Mouse (Mus musculus): ENCODE results near the gene Vmn1r188. TPM values are rescaled to one million over a fixed set of nuclear protein-coding genes. Genes with fewer than 3 reads are reported as not detected.
A peak's percentile ranks its signal among the peaks of the same experiment; 100 is the strongest.
"Not testable (repeated sequence)": the region's sequence is repeated elsewhere in the genome, so short reads cannot be mapped to it uniquely, and the experiment has no call there.

The Vmn1r188 gene
- total RNA-seq, 4 experiments from 2014 or later, result not detected

GRCm38 (mm10) chr13:22049737-22050440, 34.4 kb upstream of the Vmn1r188 start:
- DNase-seq (ENCODE audit: low spot score in 2 of 2), result no peak

- DNase-seq (ENCODE audit: low spot score in 2 of 2), result peak; percentile 82 to 92
Measured at GRCm38 (mm10) chr13:22050591-22051522, 33.4 kb upstream of the Vmn1r188 start.

- no peak for DNase-seq (ENCODE audit: low spot score in 2 of 2)
Measured at GRCm38 (mm10) chr13:22051523-22051859, 32.7 kb upstream of the Vmn1r188 start.

GRCm38 (mm10) chr13:22053754-22054153, 30.5 kb upstream of the Vmn1r188 start:
- no peak for DNase-seq (ENCODE audit: low spot score in 2 of 2)

- no peak for DNase-seq (ENCODE audit: low spot score in 2 of 2)
Measured at GRCm38 (mm10) chr13:22061422-22061821, 22.8 kb upstream of the Vmn1r188 start.

GRCm38 (mm10) chr13:22063468-22063867, 20.8 kb upstream of the Vmn1r188 start:
- no peak for DNase-seq (ENCODE audit: low spot score in 2 of 2)

- not testable (repeated sequence) for DNase-seq (ENCODE audit: low spot score in 2 of 2)
Measured at GRCm38 (mm10) chr13:22105724-22106123, 21.5 kb downstream of the Vmn1r188 start, which contains the start of gene Vmn1r189. Gene Vmn1r189 (minus strand): TSS chr13:22105824.

- DNase-seq (ENCODE audit: low spot score in 2 of 2), result not testable (repeated sequence)
Measured at GRCm38 (mm10) chr13:22136495-22137293, 52.5 kb downstream of the Vmn1r188 start.

Small RNA genes within 50 kb of the gene (microRNA-seq; reads per million reads assigned to microRNA genes)
- gene Gm26300 (0 reads per million in 2 experiments), gene Gm44390 (0 reads per million in 2 experiments), gene Gm44486 (0 reads per million in 2 experiments)

Other genes with a start within 250 kb of the Vmn1r188 start
- 1 to 10 TPM; 1.9 to 4.5 (median 2.9) TPM for gene Zfp184, start 139.3 kb upstream of the Vmn1r188 start, total RNA-seq (2022)
- not detected for gene Pom121l2, start 103.2 kb upstream of the Vmn1r188 start, total RNA-seq (2022)
- gene Prss16, start 74.7 kb upstream of the Vmn1r188 start, total RNA-seq (2022), result under 1 TPM; 0.29 to 0.84 (median 0.56) TPM
- 10 to 100 TPM in 3 of 4 experiments, 1 to 10 TPM in 1; 6.5 to 26.2 (median 15.2) TPM for gene Hist1h2ah, start 48.9 kb upstream of the Vmn1r188 start, total RNA-seq (2022)
- gene Hist1h2bk, start 48.6 kb upstream of the Vmn1r188 start, total RNA-seq (2022), result 10 to 100 TPM; 10.4 to 18.1 (median 16.5) TPM
- gene Hist1h4i, start 43.1 kb upstream of the Vmn1r188 start, total RNA-seq (2022), result 10 to 100 TPM; 55.1 to 70.7 (median 60.0) TPM
- 10 to 100 TPM in 2 of 4 experiments, 1 to 10 TPM in 2; 8.2 to 12.2 (median 10.1) TPM for gene Hist1h2ag, start 41.5 kb upstream of the Vmn1r188 start, total RNA-seq (2022)
- 10 to 100 TPM; 10.8 to 15.9 (median 12.1) TPM for gene Hist1h2bj, start 41.2 kb upstream of the Vmn1r188 start, total RNA-seq (2022)
- gene Vmn1r189, start 21.4 kb downstream of the Vmn1r188 start, total RNA-seq (2022), result not detected
- not detected for gene Vmn1r191, start 99.5 kb downstream of the Vmn1r188 start, total RNA-seq (2022)
- not detected for gene Vmn1r192, start 106.7 kb downstream of the Vmn1r188 start, total RNA-seq (2022)
- not detected for gene Vmn1r193, start 138.7 kb downstream of the Vmn1r188 start, total RNA-seq (2022)
- gene Vmn1r194, start 159.8 kb downstream of the Vmn1r188 start, total RNA-seq (2022), result not detected
- gene Vmn1r195, start 186.1 kb downstream of the Vmn1r188 start, total RNA-seq (2022), result not detected
- gene Vmn1r196, start 205.5 kb downstream of the Vmn1r188 start, total RNA-seq (2022), result not detected
- not detected for gene Vmn1r197, start 240.1 kb downstream of the Vmn1r188 start, total RNA-seq (2022)

Data from layer of hippocampus, adult 8-10 months (tissue).